Mouse (Mus musculus) midbrain, embryonic 16.5 days (tissue): ENCODE measurements around the gene Map3k4. TPM values are rescaled to one million over a fixed set of nuclear protein-coding genes. Genes with fewer than 3 reads are reported as not detected.
A peak's percentile ranks its signal among the peaks of the same experiment; 100 is the strongest.

ENCODE experiments used
- ATAC-seq: fragments of 200-750 bp; cut with Nextera tagmentation; 2 replicates; pipeline ENCODE4 v1.8.0; 2017; ENCODE audit warnings: moderate TSS enrichment
- H3K27ac ChIP-seq: fragments of 300-500 bp; sonication (generic); 2 replicates; pipeline ENCODE4 v1.5.1; 2014; ENCODE audit warnings: mild to moderate bottlenecking, low read length, mixed read lengths
- H3K27me3 ChIP-seq: fragments of 300-500 bp; sonication (generic); 2 replicates; pipeline ENCODE4 v1.6.1; 2014; ENCODE audit warnings: low read depth, low read length, mixed read lengths; ENCODE audit not compliant: control insufficient read depth, insufficient read depth
- H3K36me3 ChIP-seq: fragments of 300-500 bp; sonication (generic); 2 replicates; pipeline ENCODE4 v1.6.1; 2014; ENCODE audit warnings: mild to moderate bottlenecking, low read length, moderate library complexity, mixed read lengths; ENCODE audit not compliant: control insufficient read depth, insufficient read depth
- H3K4me1 ChIP-seq: fragments of 300-500 bp; sonication (generic); 2 replicates; pipeline ENCODE4 v1.6.1; 2014; ENCODE audit warnings: mild to moderate bottlenecking, low read length, mixed read lengths; ENCODE audit not compliant: control insufficient read depth, insufficient read depth
- H3K4me2 ChIP-seq: fragments of 300-500 bp; sonication (generic); 2 replicates; pipeline ENCODE4 v1.6.1; 2014; ENCODE audit warnings: mild to moderate bottlenecking, low read length, mixed read lengths
- H3K4me3 ChIP-seq: fragments of 300-500 bp; sonication (generic); 2 replicates; pipeline ENCODE4 v1.5.1; 2014; ENCODE audit warnings: low read depth, mild to moderate bottlenecking, low read length, moderate library complexity, mixed read lengths
- H3K9ac ChIP-seq: fragments of 300-500 bp; sonication (generic); 2 replicates; pipeline ENCODE4 v1.6.1; 2014; ENCODE audit warnings: low read depth, low read length, mixed read lengths
- H3K9me3 ChIP-seq: fragments of 300-500 bp; sonication (generic); replicated peaks from 2 replicates; pipeline ENCODE4 v1.6.1; 2014; ENCODE audit warnings: mild to moderate bottlenecking, low read length, mixed read lengths; ENCODE audit not compliant: control insufficient read depth, poor library complexity, severe bottlenecking
- WGBS: fragments of 180-500 bp; shearing (Covaris S2); extraction: QIAGEN DNeasy Blood & Tissue Kit; methylation state at CpG from one replicate; pipeline ENCODE4 v1.1.7; 2014; 5-methylcytosine and 5-hydroxymethylcytosine counted together
- polyA plus RNA-seq: library from polyadenylated mRNA; unstranded; fragments of >200 nt; fragmentation: Nextera tagmentation; extraction: Ambion mirVana; gene quantifications from 2 replicates; pipeline ENCODE4 v1.2.1, GENCODE M21; 2015

The Map3k4 gene
- polyA plus RNA-seq, 1 experiment from 2014 or later = 31.3 TPM

DNA sequence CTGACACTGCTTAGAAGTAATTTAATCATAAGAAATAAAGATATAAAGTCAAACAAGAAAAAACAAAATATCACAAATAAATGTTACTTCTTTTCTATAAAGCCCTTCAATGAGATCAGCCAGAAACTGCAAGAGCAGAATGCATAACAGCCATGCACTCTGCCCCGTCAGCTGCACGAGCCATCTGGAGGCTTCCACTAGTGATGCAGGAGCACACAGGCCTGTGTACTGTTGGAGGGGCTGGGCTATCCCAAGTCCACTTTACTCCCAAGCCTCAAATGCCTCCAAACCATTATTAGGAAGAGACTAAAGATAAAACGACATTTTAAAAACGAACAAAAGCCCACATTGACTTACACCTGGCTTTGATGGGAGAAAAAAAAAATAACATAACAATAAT is 50.5 kb downstream of the Map3k4 start:
- Histone ChIP-seq H3K27ac (no peak overlapping the region), H3K27me3 (no peaks in the 10 kb centered on the region), H3K36me3 (peaks cover 14% of the 10 kb centered on the region), H3K9ac (no peak overlapping the region), H3K4me2 (no peak overlapping the region), H3K9me3 (no peaks in the 10 kb centered on the region), H3K4me1 (peaks cover 13% of the 10 kb centered on the region), H3K4me3 (no peak overlapping the region)
- 73% methylated on average over 4 of the region's 4 CpGs for WGBS
- ATAC-seq = no peak

DNA sequence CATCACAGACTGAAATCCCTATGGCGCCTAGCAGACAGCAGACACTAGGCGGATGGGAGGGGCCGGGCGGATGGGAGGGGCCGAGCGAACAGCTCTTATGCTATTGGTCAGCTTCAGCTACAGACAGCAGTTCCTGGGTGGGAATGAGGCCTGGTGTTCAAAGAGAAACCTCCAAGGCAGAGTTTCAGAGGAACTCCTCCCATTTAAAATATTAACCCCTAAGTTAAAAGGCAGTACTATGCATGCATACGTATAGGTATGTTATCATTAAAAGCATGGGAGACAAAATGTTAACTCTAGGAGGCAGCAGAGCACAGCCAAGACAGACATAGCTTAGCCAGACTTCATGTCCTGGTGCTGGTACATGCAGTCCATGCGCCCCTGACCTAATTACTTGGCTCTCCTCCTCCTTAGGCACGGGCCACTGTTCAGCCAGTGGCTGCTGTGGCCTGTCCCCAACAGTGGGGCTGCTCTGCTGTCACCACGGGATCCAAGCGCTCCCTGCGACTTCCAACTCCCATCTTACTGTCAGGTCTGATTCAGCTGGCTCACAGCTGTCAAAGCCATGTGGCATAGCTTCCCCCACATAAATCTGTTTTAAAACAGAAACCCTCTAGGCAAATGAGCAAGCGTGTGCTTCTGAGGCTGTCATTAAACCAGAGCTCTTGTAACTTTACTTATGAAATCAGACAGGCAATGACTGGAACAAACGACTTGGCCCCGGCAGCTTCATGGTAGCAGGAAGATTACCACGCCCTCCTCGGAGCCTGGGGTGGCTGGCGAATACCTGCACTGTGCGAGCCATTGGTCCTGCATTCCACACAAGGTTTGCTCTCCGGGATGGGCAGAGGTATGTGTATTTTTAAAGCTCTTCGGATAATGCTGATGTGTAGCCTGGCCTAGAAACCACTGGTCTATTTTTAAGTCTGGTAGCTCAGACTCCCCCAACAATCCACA is 52.3 kb downstream of the Map3k4 start:
- Histone ChIP-seq H3K4me2 (no peak overlapping the region; the same call in 1 of the 2 replicates), H3K9ac (no peak overlapping the region)
- 60% methylated on average over 21 of the region's 21 CpGs for WGBS

DNA sequence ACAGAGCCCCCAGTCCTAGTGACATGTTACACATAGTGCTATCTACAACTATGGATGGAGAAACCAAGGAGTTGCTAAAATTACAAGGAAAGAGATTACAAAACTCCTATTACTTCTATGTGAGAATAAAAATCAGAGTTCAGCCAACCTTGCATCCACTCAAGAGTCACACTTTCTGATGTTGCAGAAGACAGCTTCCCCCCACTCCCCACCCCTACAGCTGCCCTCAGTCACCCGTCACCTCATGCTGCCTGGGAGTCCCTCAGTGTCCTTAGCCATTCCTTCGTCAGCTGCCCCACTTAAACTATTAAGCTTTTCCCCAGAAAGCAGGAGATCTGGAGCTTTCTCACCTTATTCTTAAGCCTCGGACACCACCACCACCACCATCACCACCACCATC is 54.3 kb downstream of the Map3k4 start:
- Histone ChIP-seq H3K27me3 (no peaks in the 10 kb centered on the region), H3K4me2 (no peak overlapping the region), H3K9me3 (no peaks in the 10 kb centered on the region), H3K4me3 (no peak overlapping the region), H3K9ac (no peak overlapping the region), H3K36me3 (peaks cover 13% of the 10 kb centered on the region; the same call in 1 of the 2 replicates), H3K4me1 (peaks cover 13% of the 10 kb centered on the region), H3K27ac (no peak overlapping the region)
- no peak for ATAC-seq
- 96% methylated on average over 3 of the region's 3 CpGs for WGBS

More for the DNA sequence above, 52.3 kb downstream of the Map3k4 start:
- Histone ChIP-seq H3K27ac (peak overlapping the region; percentile 43), H3K4me1 (peaks cover 13% of the 10 kb centered on the region), H3K36me3 (peaks cover 7% of the 10 kb centered on the region), H3K9me3 (no peaks in the 10 kb centered on the region), H3K4me3 (no peak overlapping the region), H3K27me3 (no peaks in the 10 kb centered on the region)
- peak; percentile 74 for ATAC-seq

DNA sequence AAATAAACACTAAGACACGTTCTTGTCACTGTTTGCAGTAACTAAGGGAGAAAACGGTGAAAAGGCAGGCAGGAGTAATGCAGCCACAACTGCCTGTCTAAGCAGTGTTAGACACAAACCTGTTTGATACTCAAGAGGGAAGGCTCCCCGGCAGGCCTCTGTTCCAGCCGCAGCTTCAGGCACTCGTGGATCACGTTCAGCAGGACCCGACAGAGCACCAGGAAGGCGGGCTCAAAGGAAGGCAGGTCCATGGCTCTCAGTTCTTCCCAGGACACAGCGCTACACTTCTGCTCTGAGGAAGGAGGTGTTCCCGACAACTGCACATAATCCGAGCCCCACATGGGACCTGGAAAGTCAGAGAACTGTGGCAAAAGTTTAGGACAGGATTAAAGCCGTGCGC is 54.8 kb downstream of the Map3k4 start:
- WGBS = 85% methylated on average over 13 of the region's 13 CpGs
- H3K4me2 ChIP-seq = no peak overlapping the region
- H3K9ac ChIP-seq = no peak overlapping the region
- no peak overlapping the region for H3K4me3 ChIP-seq
- ATAC-seq = no peak
- H3K4me1 ChIP-seq = peaks cover 13% of the 10 kb centered on the region
- H3K9me3 ChIP-seq = no peaks in the 10 kb centered on the region
- H3K27ac ChIP-seq = no peak overlapping the region
- H3K36me3 ChIP-seq = peaks cover 13% of the 10 kb centered on the region; the same call in 1 of the 2 replicates
- no peaks in the 10 kb centered on the region for H3K27me3 ChIP-seq

DNA sequence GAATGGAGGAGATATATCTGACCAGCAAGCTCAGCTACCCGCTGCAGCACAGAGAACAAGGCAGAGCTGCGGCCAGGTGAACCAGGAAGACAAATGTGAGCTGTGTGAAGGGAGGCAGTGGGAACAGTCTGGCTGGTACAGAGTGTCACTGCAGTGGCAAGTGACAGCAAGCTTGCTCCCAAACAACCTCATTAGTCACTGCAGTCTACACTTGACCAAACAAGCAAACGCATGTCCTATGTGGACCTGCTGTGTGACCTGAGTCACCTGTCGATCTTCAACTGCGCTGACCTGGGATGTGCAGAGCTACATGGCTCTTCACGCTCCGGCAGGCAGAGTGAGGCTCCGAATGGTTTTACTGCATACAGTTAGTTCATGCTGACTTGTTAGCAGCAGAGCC is 55.7 kb downstream of the Map3k4 start:
- H3K4me1 ChIP-seq = peaks cover 13% of the 10 kb centered on the region
- ATAC-seq = no peak
- H3K4me3 ChIP-seq = no peak overlapping the region
- no peaks in the 10 kb centered on the region for H3K27me3 ChIP-seq
- H3K9me3 ChIP-seq = no peaks in the 10 kb centered on the region
- H3K27ac ChIP-seq = no peak overlapping the region
- H3K9ac ChIP-seq = no peak overlapping the region
- H3K36me3 ChIP-seq = peaks cover 15% of the 10 kb centered on the region; the same call in 1 of the 2 replicates
- 91% methylated on average over 8 of the region's 8 CpGs for WGBS
- no peak overlapping the region for H3K4me2 ChIP-seq

DNA sequence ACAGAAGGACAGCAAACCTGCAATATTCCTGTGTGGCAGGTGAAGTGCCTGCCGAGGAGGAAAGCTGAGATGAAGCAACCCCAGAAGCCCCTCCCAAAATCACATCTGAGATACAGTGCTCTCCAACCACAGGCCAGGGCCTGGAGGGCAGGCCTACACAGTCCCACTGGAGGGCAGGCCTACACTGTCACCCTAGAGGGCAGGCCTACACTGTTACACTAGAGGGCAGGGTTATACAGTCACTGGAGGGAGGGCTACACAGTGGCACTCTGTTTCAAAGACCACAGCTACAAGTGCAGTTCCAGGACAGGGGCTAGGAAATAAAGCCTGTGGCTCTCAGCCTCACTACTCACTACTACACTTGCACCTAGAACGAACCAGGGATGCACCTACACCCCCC is 56.7 kb downstream of the Map3k4 start:
- Histone ChIP-seq H3K9me3 (no peaks in the 10 kb centered on the region), H3K4me1 (peaks cover 9% of the 10 kb centered on the region), H3K27ac (no peak overlapping the region), H3K27me3 (no peaks in the 10 kb centered on the region), H3K4me2 (no peak overlapping the region), H3K9ac (no peak overlapping the region), H3K4me3 (no peak overlapping the region), H3K36me3 (peaks cover 19% of the 10 kb centered on the region)
- WGBS = 87% methylated on average over 2 of the region's 2 CpGs
- ATAC-seq = no peak

DNA sequence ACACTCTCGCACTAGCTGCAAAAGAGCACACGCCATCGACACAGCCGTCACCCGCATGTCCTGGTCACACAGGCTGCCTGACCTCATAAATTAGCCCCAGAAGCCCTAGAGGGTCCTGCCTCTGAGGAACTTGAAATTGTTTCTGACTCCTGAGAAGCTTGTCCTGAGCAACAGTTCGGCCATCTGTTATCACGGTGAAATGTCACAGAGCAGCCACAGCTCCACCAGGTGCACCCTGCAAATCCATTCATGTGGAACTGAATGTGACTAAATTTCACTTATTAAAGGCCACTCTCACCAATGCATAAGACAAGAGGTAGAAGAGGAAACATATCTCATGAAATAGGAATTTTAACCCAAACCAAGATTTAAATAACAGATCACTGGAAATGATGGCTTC is 57.2 kb downstream of the Map3k4 start:
- Histone ChIP-seq H3K4me2 (no peak overlapping the region), H3K27ac (no peak overlapping the region), H3K4me1 (peaks cover 5% of the 10 kb centered on the region), H3K9ac (no peak overlapping the region), H3K27me3 (no peaks in the 10 kb centered on the region), H3K9me3 (no peaks in the 10 kb centered on the region), H3K36me3 (peaks cover 24% of the 10 kb centered on the region), H3K4me3 (no peak overlapping the region)
- no peak for ATAC-seq
- 90% methylated on average over 7 of the region's 7 CpGs for WGBS

DNA sequence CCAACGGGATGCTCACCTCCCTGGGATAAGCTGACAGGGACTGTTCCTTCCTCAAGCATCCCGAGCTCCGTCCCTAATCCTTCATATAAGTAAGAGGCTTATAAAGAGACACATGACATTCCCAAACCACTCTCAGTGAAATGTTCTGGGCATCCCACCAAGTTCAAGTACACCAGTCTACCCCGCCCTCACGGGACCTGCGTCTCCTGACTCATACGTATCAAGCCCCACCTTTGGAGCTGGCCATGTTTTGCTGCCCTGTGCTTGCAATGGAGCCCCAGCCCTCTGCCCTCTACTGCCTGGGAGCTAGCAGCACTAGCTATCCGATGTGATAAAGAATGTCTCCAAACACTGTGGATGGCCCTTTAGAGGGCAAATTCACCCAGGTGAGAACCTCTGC is 58.6 kb downstream of the Map3k4 start:
- H3K4me1 ChIP-seq = no peaks in the 10 kb centered on the region
- H3K4me3 ChIP-seq = no peak overlapping the region
- no peak overlapping the region for H3K9ac ChIP-seq
- no peak for ATAC-seq
- H3K4me2 ChIP-seq = no peak overlapping the region
- H3K27me3 ChIP-seq = no peaks in the 10 kb centered on the region
- WGBS = 89% methylated on average over 8 of the region's 8 CpGs
- H3K36me3 ChIP-seq = peaks cover 31% of the 10 kb centered on the region
- H3K9me3 ChIP-seq = no peaks in the 10 kb centered on the region
- no peak overlapping the region for H3K27ac ChIP-seq

DNA sequence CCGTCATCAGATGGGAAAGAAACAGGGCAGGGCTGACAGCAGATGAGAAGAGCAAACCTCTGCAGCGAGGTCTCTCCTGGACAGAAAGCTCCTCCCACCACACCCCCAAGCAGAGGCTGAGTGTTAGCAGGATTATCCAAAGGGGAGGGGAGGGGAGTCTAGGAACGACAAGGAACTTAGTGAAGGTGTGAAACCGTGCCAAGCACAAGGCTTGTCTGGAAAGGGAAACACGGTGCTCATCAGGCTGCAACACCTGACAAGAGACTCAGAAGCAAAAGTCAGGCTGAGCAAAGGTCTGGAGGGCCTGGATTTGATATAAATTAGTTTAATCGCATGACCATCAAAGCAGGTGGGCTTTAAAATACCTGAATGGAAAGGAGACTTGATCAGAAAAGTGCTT is 60.1 kb downstream of the Map3k4 start:
- Histone ChIP-seq H3K36me3 (peaks cover 43% of the 10 kb centered on the region), H3K27me3 (no peaks in the 10 kb centered on the region), H3K4me2 (no peak overlapping the region), H3K9me3 (no peaks in the 10 kb centered on the region), H3K4me1 (no peaks in the 10 kb centered on the region), H3K27ac (no peak overlapping the region), H3K9ac (no peak overlapping the region), H3K4me3 (no peak overlapping the region)
- ATAC-seq = no peak
- 74% methylated on average over 6 of the region's 6 CpGs for WGBS
